Mouse (Mus musculus) bone marrow, adult 2 months (tissue): ENCODE measurements around the gene Pced1b.
"Not testable (repeated sequence)": the region's sequence is repeated elsewhere in the genome, so short reads cannot be mapped to it uniquely, and the experiment has no call there.

Experiments
- CTCF ChIP-seq: fragments of 200-500 bp; IDR thresholded peaks from 2 replicates; pipeline ENCODE4 v1.5.1; 2011; ENCODE audit warnings: low read length, control low read depth; ENCODE audit not compliant: control insufficient read depth, insufficient read depth
- POLR2A ChIP-seq: fragments of 200-500 bp; IDR thresholded peaks from 2 replicates; pipeline ENCODE4 v1.6.1; 2011; ENCODE audit warnings: low read depth, mild to moderate bottlenecking, control low read depth, low read length, borderline replicate concordance; ENCODE audit not compliant: control insufficient read depth

DNA sequence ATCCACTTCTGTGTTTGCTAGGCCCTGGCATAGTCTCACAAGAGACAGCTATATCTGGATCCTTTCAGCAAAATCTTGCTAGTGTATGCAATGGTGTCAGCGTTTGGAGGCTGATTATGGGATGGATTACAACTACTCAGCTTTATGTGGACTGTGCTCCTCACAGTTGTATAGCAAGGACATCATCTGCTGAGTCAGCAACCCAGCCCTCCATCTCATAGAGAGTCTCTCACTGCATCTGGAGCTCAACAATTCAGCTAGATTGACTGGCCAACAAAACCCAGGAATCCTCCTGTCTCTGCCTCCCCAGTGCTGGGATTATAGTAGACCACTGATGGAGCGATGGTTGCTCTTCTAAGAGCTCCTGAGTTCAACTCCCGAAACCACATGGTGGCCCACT lies 37.2 kb upstream of the Pced1b start:
- not testable (repeated sequence) for TF ChIP-seq POLR2A, CTCF
